Mouse (Mus musculus): ENCODE measurements around the gene Gemin7. TPM values are rescaled to one million over a fixed set of nuclear protein-coding genes. Genes with fewer than 3 reads are reported as not detected.

Gene Gemin7
- polyA plus RNA-seq, 1 experiment from 2014 or later: 71.1 TPM

DNA sequence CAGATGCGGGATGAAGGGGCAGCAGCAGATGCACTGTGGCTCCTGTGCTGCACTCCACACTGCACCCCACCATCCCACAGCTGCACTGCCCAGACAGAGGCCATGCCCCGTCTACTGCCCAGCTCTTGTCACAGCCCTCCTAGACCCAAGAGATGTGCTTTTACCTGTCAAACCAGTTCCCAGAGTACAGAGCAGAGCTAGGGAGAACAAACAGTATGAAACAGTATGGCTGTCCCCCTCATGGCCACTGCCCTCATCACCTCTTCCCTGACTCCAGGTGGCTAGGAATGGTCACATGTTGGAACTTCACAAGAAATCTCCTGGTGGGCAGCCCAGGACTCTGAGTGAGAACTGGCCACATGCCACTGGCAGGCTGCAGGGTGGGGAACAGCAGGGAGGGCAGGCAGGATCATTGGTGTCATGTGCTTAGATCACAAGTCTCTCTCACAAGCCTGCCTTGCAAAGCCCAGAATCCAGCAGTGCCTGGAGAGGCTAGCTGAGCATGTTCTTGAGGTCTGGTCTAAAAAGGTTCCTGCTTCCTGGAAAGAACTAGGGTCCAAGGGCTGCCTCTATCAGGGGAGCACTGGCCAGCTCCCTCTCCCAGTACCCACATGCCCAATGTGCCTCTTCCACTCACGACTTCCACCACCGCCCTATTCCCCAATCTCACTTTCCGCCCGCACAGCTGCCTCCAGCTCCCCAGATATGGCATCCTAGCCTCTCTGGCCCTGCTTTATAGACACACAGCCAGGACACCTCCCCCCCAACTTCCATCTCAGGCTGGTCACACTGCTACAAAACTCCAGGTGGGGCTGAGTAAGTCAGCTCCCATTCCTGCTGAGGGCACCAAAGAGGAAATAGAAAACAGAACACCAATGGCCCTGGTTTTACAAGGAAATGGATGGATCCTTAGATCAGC, 19.2 kb downstream of the Gemin7 start:
- H3K36me3 ChIP-seq (ENCODE audit: control insufficient read depth, insufficient read depth): peaks cover 3% of the 10 kb centered on the region; the same call in 1 of the 2 replicates
- no peak for ATAC-seq (ENCODE audit: low read depth)
- H3K27me3 ChIP-seq (ENCODE audit: control insufficient read depth, insufficient read depth, low read depth, low read length): no peaks in the 10 kb centered on the region
- peak overlapping the region; percentile 35 for H3K27ac ChIP-seq (ENCODE audit: low read length)
- peak overlapping the region; percentile 96 for H3K4me2 ChIP-seq (ENCODE audit: low read depth, low read length)
- peak overlapping the region; percentile 35 for H3K9ac ChIP-seq (ENCODE audit: low read depth, low read length)
- H3K9me3 ChIP-seq (replicated peaks; ENCODE audit: control insufficient read depth, low read length): no peaks in the 10 kb centered on the region
- H3K4me3 ChIP-seq (ENCODE audit: low read depth, low read length): peak overlapping the region; percentile 14
- WGBS (ENCODE audit: insufficient replicate concordance): 69% methylated on average over 6 of the region's 6 CpGs
- peaks cover 46% of the 10 kb centered on the region for H3K4me1 ChIP-seq (ENCODE audit: control insufficient read depth, low read depth, low read length)

DNA sequence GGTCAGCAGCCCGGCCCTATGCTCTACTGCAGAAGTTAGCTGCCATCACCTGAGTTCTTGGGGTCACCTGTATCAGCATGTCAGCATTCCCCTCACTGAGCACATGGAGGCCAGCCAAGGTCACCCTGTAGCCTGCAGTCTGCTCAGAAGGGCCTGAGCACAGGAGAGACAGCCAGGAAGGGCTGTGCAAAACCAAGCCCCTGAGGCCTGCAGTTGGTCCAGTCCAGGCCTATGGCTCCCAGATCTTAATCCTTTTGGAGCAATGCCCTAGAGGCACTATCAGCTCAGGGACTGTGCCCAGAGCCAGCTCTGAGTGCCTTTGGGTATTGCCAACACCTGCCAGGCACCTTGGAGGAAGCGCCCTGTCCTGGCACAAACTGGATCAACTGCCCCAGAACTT, 20.3 kb downstream of the Gemin7 start:
- H3K4me3 ChIP-seq (ENCODE audit: low read depth, low read length): no peak overlapping the region
- H3K4me2 ChIP-seq (ENCODE audit: low read depth, low read length): no peak overlapping the region
- ATAC-seq (ENCODE audit: low read depth): no peak
- WGBS (ENCODE audit: insufficient replicate concordance): 96% methylated on average over 2 of the region's 2 CpGs
- peaks cover 9% of the 10 kb centered on the region for H3K36me3 ChIP-seq (ENCODE audit: control insufficient read depth, insufficient read depth)
- no peaks in the 10 kb centered on the region for H3K27me3 ChIP-seq (ENCODE audit: control insufficient read depth, insufficient read depth, low read depth, low read length)
- no peak overlapping the region for H3K27ac ChIP-seq (ENCODE audit: low read length)
- no peaks in the 10 kb centered on the region for H3K9me3 ChIP-seq (replicated peaks; ENCODE audit: control insufficient read depth, low read length)
- H3K4me1 ChIP-seq (ENCODE audit: control insufficient read depth, low read depth, low read length): peaks cover 47% of the 10 kb centered on the region
- peak overlapping the region; percentile 15; the same call in 1 of the 2 replicates for H3K9ac ChIP-seq (ENCODE audit: low read depth, low read length)

DNA sequence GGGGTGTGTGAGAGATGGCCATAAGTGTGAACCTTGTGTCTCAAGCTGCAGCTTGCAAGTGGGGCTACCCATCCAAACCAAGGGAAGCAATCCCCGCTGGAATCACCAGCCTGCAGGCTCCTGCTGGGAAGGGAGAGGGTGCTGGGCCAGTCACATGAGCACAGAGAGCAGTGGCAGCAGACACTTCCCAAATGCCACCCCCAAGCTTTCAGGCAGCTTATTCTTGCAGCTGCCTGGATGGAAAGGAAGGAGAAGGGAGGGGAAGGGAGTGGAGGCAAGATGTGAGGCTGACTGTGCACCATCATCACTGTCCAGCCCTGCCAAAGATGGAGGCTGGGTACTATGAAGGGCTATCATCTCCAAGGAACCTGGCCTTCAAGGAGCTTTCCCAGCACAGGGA, 23.2 kb downstream of the Gemin7 start:
- Histone ChIP-seq H3K27ac (ENCODE audit: low read length) (no peak overlapping the region), H3K27me3 (ENCODE audit: control insufficient read depth, insufficient read depth, low read depth, low read length) (no peaks in the 10 kb centered on the region), H3K4me2 (ENCODE audit: low read depth, low read length) (no peak overlapping the region), H3K9ac (ENCODE audit: low read depth, low read length) (no peak overlapping the region), H3K9me3 (replicated peaks; ENCODE audit: control insufficient read depth, low read length) (no peaks in the 10 kb centered on the region), H3K4me1 (ENCODE audit: control insufficient read depth, low read depth, low read length) (peaks cover 40% of the 10 kb centered on the region), H3K4me3 (ENCODE audit: low read depth, low read length) (no peak overlapping the region), H3K36me3 (ENCODE audit: control insufficient read depth, insufficient read depth) (peaks cover 9% of the 10 kb centered on the region)
- no peak for ATAC-seq (ENCODE audit: low read depth)
- 77% methylated on average over 1 of the region's 1 CpGs for WGBS (ENCODE audit: insufficient replicate concordance)

DNA sequence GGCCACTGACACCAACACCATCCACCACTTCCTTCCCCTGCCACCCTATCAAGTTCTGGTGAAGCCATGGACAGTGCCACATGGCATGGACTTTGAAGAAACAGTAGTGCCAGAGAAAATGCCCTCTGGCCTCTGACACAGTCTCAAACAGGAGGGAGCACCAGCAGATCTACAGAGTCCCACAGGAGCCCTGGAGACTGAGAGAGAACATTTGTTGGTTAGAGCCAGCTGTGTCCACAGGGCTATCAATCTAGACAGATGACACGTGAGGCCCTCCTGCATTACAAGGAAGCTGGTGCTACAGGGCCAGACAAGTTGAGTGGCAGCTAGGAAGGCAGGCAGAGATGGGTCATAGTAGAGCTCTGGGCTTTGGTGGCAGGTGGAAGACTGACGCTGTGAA, 25.0 kb downstream of the Gemin7 start:
- Histone ChIP-seq H3K27me3 (ENCODE audit: control insufficient read depth, insufficient read depth, low read depth, low read length) (no peaks in the 10 kb centered on the region), H3K9me3 (replicated peaks; ENCODE audit: control insufficient read depth, low read length) (no peaks in the 10 kb centered on the region), H3K4me3 (ENCODE audit: low read depth, low read length) (no peak overlapping the region), H3K4me1 (ENCODE audit: control insufficient read depth, low read depth, low read length) (peaks cover 35% of the 10 kb centered on the region), H3K27ac (ENCODE audit: low read length) (no peak overlapping the region), H3K4me2 (ENCODE audit: low read depth, low read length) (no peak overlapping the region), H3K36me3 (ENCODE audit: control insufficient read depth, insufficient read depth) (peaks cover 9% of the 10 kb centered on the region), H3K9ac (ENCODE audit: low read depth, low read length) (no peak overlapping the region)
- 33% methylated on average over 2 of the region's 2 CpGs for WGBS (ENCODE audit: insufficient replicate concordance)
- ATAC-seq (ENCODE audit: low read depth): no peak

DNA sequence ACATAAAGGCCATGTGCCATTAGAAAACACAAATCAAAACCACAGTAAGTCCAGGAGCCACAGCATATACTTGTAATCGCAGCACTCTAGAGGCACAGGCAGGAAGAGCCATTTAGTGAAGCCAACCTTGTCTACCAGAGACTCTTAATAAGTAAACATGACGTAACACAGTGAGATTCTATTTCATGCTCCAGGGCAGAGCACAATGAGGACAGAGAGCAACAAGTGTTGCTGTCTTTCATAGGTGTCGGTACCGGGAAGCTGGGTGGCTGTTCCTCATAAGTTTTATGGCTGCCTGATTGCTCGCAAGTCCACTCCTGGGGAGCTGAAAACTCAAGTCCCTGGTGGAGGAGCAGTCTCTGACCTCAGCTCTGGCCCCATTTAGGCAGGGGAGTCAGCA, 25.8 kb downstream of the Gemin7 start:
- Histone ChIP-seq H3K9ac (ENCODE audit: low read depth, low read length) (no peak overlapping the region), H3K4me3 (ENCODE audit: low read depth, low read length) (no peak overlapping the region), H3K36me3 (ENCODE audit: control insufficient read depth, insufficient read depth) (peaks cover 9% of the 10 kb centered on the region), H3K9me3 (replicated peaks; ENCODE audit: control insufficient read depth, low read length) (no peaks in the 10 kb centered on the region), H3K27me3 (ENCODE audit: control insufficient read depth, insufficient read depth, low read depth, low read length) (no peaks in the 10 kb centered on the region), H3K4me1 (ENCODE audit: control insufficient read depth, low read depth, low read length) (peaks cover 31% of the 10 kb centered on the region), H3K4me2 (ENCODE audit: low read depth, low read length) (no peak overlapping the region), H3K27ac (ENCODE audit: low read length) (0 out of 2 replicates have a peak overlapping the region, but pooled peaks have one; percentile 6)
- 78% methylated on average over 5 of the region's 5 CpGs for WGBS (ENCODE audit: insufficient replicate concordance)
- ATAC-seq (ENCODE audit: low read depth): peak; percentile 43

DNA sequence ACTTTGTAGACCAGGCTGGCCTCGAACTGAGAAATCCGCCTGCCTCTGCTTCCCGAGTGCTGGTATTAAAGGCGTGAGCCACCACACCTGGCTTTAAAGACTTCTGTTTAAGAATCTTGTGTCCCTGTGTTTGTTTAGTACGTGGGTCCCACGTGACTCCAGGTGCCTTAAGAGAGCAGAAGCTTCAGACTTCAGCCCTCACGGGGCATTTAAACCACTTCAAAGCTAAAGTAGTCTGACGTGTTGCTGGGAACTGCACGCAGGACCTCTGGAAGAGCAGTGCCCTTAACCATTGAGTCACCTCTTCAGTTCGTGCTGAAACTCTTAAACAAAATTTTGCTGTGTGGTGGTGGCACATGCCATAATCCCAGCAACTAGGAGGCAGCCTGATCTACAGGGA, 28.0 kb downstream of the Gemin7 start:
- Histone ChIP-seq H3K9ac (ENCODE audit: low read depth, low read length) (no peak overlapping the region), H3K27me3 (ENCODE audit: control insufficient read depth, insufficient read depth, low read depth, low read length) (no peaks in the 10 kb centered on the region), H3K9me3 (replicated peaks; ENCODE audit: control insufficient read depth, low read length) (no peaks in the 10 kb centered on the region), H3K4me3 (ENCODE audit: low read depth, low read length) (no peak overlapping the region), H3K27ac (ENCODE audit: low read length) (no peak overlapping the region), H3K4me2 (ENCODE audit: low read depth, low read length) (no peak overlapping the region), H3K4me1 (ENCODE audit: control insufficient read depth, low read depth, low read length) (peaks cover 42% of the 10 kb centered on the region), H3K36me3 (ENCODE audit: control insufficient read depth, insufficient read depth) (peaks cover 6% of the 10 kb centered on the region)
- ATAC-seq (ENCODE audit: low read depth): no peak
- 82% methylated on average over 10 of the region's 10 CpGs for WGBS (ENCODE audit: insufficient replicate concordance)

DNA sequence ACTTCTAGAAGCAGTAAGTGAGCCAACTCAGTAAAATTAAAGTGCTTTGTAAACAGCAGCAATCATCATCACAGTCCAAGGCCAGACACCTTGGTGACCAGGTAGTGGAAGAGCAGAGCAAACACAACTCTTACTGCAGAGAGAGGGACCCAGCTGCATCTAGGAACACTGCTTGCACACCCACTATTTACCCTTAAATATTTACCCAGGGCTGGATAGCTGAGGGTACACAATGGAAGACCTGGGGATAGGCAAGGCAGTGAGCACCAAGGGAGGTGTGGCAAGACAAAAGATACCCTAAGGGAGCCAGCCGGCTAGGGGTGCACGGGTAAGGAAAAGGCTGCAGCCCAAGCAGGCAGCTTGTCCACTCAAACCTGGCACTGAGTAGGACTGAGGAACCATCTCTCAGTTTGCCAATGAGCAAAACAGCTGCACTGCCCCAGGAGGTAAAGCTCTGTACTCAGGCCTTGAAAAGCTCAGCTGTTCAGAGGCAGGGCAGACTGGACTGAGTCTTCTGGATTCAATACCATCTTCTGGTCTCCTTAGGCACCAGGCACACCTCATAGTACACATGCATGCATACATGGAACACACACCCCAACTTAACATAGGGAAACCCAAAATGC, 29.9 kb downstream of the Gemin7 start:
- ATAC-seq (ENCODE audit: low read depth): peak; percentile 80
- Histone ChIP-seq H3K4me2 (ENCODE audit: low read depth, low read length) (no peak overlapping the region; the same call in 1 of the 2 replicates), H3K9ac (ENCODE audit: low read depth, low read length) (no peak overlapping the region; the same call in 1 of the 2 replicates), H3K9me3 (replicated peaks; ENCODE audit: control insufficient read depth, low read length) (no peaks in the 10 kb centered on the region), H3K27me3 (ENCODE audit: control insufficient read depth, insufficient read depth, low read depth, low read length) (no peaks in the 10 kb centered on the region), H3K4me1 (ENCODE audit: control insufficient read depth, low read depth, low read length) (peaks cover 43% of the 10 kb centered on the region), H3K27ac (ENCODE audit: low read length) (peak overlapping the region; percentile 58), H3K4me3 (ENCODE audit: low read depth, low read length) (no peak overlapping the region), H3K36me3 (ENCODE audit: control insufficient read depth, insufficient read depth) (no peaks in the 10 kb centered on the region)
- WGBS (ENCODE audit: insufficient replicate concordance): 73% methylated on average over 2 of the region's 2 CpGs

DNA sequence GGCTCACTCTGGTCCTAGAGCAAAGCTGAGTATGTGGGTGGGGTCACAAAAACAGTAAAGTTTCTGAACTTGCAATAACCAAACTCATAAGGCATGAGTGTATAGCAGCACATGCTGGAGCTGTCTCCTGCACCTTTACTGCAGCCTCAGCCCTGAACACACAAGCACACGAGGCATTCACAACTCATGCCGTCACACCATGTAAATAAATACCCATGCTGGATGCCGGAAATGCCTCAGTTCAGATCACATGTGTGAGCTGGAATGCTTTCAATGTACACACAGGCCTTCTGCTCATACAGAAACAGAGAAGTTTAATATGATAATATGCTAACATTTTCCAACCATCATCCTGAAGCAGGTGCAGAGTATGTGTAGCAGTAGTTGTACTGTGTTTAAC, 31.4 kb downstream of the Gemin7 start:
- ATAC-seq (ENCODE audit: low read depth): no peak
- Histone ChIP-seq H3K4me3 (ENCODE audit: low read depth, low read length) (no peak overlapping the region), H3K9ac (ENCODE audit: low read depth, low read length) (no peak overlapping the region), H3K27me3 (ENCODE audit: control insufficient read depth, insufficient read depth, low read depth, low read length) (no peaks in the 10 kb centered on the region), H3K27ac (ENCODE audit: low read length) (0 out of 2 replicates have a peak overlapping the region, but pooled peaks have one; percentile 9), H3K9me3 (replicated peaks; ENCODE audit: control insufficient read depth, low read length) (no peaks in the 10 kb centered on the region), H3K4me2 (ENCODE audit: low read depth, low read length) (no peak overlapping the region), H3K4me1 (ENCODE audit: control insufficient read depth, low read depth, low read length) (peaks cover 38% of the 10 kb centered on the region), H3K36me3 (ENCODE audit: control insufficient read depth, insufficient read depth) (no peaks in the 10 kb centered on the region)
- WGBS (ENCODE audit: insufficient replicate concordance): 62% methylated on average over 3 of the region's 3 CpGs

DNA sequence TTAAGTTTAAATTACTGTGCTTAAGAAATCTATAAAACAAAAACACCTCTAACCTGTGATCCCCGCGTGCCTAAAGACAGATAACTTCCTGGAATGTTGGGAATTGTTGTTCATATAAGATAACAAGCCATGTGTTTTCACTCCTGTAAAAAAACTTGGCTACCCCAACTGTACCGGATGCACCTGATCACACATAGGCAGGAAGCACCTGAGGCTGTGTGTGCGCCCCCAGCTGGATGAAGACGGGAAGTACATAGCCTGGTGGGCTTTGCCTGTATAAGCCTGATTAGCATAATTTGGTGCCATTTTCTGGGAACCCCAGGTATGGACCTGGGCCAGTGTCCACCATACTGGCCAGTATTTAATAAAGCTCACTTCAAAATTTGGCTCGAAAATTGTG, 33.8 kb downstream of the Gemin7 start:
- no peak for ATAC-seq (ENCODE audit: low read depth)
- H3K9ac ChIP-seq (ENCODE audit: low read depth, low read length): no peak overlapping the region
- no peaks in the 10 kb centered on the region for H3K27me3 ChIP-seq (ENCODE audit: control insufficient read depth, insufficient read depth, low read depth, low read length)
- WGBS (ENCODE audit: insufficient replicate concordance): 46% methylated on average over 6 of the region's 6 CpGs
- H3K4me3 ChIP-seq (ENCODE audit: low read depth, low read length): no peak overlapping the region
- no peaks in the 10 kb centered on the region for H3K9me3 ChIP-seq (replicated peaks; ENCODE audit: control insufficient read depth, low read length)
- H3K36me3 ChIP-seq (ENCODE audit: control insufficient read depth, insufficient read depth): no peaks in the 10 kb centered on the region
- H3K4me2 ChIP-seq (ENCODE audit: low read depth, low read length): no peak overlapping the region
- peaks cover 32% of the 10 kb centered on the region for H3K4me1 ChIP-seq (ENCODE audit: control insufficient read depth, low read depth, low read length)
- H3K27ac ChIP-seq (ENCODE audit: low read length): no peak overlapping the region

Measured in liver, embryonic 16.5 days (tissue).